Mouse (Mus musculus) MEL-GATA-1-ER (cell line): ENCODE measurements around the gene Krt1.

Experiments used
- DNase-seq: peaks from one replicate; pipeline ENCODE4 v3.0.0-alpha.2; 2012; ENCODE audit warnings: low read depth; ENCODE audit errors: extremely low read depth

The Krt1 gene

DNA sequence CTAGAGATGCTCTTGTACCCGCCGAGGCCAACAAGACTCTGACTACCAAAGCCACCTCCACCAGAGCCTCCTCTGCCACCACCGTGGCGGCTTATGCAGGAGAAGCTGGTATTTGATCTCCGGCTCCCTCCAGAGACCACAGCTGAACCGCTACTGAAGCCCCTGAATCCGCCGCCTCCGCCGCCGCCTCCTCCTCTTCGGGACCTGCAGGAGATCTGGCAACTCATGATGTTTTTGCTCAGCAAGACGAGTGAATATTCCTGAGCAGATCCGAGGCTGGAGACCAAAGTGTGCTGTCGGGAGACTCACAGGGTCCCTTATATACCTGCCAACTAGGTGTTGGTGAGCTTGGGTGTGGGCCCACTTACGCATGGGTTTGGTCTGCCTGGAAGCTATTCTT lies 32.7 kb downstream of the Krt1 start, which contains the start of gene Krt2:
Gene Krt2, minus strand, starts transcription at position 295 of the 400 bp plus-strand sequence.
- no peak for DNase-seq

DNA sequence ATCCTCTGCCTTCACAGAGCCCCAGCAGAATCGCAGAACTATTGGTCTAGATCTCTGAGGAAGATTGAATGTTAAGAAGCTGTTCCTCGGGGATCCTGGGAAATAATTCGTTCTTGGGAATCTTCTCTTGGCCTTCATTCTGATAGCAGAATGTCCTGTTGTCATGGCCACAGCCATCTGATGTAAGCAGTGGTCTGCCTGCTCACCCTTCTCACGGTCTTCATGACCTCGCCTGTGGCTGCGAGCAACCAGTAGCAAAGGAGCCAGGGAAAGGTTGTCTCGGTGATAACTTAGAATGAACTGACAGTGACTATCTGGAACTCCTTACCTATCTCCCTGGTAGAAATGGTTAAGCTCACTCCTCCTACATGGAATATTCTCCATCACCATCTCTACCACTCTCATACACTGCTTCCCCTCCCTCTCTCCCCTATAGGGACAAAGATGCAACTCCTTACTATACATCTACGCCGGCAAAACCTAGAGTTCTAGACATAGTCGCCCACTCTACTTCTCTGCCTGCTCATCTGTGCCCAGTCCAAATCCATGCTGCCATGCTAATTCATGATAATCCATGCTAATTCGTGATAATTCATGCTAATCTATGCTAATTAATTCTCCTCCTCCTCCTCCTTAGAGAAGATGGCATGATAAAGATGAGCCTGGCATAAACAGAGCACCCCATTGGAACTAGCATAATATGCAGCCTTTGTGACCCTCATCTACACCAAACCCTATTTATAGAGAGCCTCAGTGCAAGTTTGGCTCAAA lies 47.4 kb downstream of the Krt1 start:
- no peak for DNase-seq

- DNase-seq: no peak
These were observed 48.2 kb downstream of the Krt1 start, which contains the start of gene Krt73 for GRCm38 (mm10) chr15:101802296-101802835. Krt73 (minus strand) TSS chr15:101802346.
